Mouse (Mus musculus): Measurements from ENCODE around the gene Gm28308. TPM values are rescaled to one million over a fixed set of nuclear protein-coding genes. Genes with fewer than 3 reads are reported as not detected.

The Gm28308 gene
- polyA plus RNA-seq, 1 experiment from 2014 or later, result not detected

DNA sequence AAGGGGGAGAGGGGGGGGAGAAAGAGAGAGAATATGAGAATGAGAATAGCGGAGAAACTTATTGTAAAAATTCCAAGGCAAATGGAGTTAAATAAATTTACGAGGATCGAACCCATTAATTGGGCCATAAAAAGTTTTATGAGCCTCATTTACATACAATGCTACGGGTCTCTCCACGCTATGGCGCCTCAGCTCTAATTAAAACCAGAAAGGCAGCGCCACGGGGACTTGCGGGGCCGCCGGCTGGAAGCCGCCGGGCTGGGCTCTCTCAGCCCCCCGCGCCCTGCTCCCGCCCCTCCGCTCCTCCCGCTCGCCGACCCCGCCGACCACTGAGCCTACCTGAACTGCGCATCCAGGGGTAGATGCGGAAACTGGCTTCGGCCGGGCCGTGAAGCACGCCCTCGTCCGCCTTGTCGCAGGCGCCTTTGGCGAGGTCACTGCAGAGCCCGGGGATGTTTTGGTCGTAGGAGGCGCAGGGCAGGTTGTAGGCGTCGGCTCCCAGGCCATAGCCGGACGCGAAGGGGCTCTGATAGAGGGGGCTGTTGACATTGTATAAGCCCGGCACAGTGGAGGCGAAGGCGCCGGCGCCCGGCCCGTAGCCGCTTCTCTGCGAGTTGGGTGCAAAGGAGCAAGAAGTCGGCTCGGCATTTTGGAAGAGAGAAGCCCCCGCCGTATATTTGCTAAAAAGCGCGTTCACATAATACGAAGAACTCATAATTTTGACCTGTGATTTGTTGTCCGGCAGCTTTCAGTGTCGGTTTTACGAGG is 3.7 kb upstream of the Gm28308 start:
- H3K27ac ChIP-seq (ENCODE audit: low read length), result peak overlapping the region; percentile 30; the same call in 1 of the 2 replicates
- H3K4me3 ChIP-seq (ENCODE audit: low read length), result peak overlapping the region; percentile 55
- peak overlapping the region; percentile 75 for H3K4me2 ChIP-seq (ENCODE audit: low read depth, low read length)
- H3K27me3 ChIP-seq (replicated peaks; ENCODE audit: control insufficient read depth, insufficient read depth, low read length), result peaks cover 81% of the 10 kb centered on the region
- no peak for ATAC-seq
- H3K4me1 ChIP-seq (ENCODE audit: control insufficient read depth, insufficient read depth, low read length), result peaks cover 28% of the 10 kb centered on the region
- no peaks in the 10 kb centered on the region for H3K36me3 ChIP-seq (ENCODE audit: control insufficient read depth, insufficient read depth, low read length)
- no peaks in the 10 kb centered on the region for H3K9me3 ChIP-seq (ENCODE audit: control insufficient read depth, low read length)
- WGBS, result 1% methylated on average over 60 of the region's 60 CpGs
- H3K9ac ChIP-seq (ENCODE audit: low read depth, low read length), result peak overlapping the region; percentile 68

DNA sequence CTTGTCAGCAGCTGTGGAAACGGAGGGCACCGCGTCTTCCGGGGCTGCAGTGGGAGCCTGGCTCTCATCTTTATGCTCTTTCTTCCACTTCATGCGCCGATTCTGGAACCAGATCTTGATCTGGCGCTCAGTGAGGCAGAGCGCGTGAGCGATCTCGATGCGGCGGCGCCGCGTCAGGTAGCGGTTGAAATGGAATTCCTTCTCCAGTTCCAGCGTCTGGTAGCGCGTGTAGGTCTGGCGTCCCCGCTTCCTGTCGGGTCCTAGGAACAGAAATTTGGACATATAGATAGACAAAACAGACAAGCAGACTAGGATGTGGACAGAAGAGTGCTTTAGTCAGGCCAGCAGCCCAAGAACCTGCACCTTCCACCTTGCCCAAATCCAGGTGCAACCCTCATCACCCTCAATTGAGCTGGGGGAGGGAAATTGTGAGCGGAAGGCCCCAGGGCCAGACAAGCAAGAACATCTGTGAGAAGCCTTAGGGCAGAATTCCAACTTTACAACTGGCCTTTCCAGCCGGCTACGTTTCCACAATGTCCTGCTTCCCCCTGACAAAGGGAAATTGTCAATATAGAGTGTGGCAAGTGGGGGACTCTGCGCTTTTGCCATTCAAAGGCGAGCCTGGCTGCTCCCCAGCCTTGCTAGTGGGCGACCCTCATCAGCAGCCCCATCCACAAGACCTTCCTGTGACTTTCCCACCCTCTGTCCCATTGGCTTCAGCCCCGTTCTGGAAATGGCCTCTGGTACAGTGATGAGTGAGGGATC is 2.8 kb upstream of the Gm28308 start:
- peaks cover 83% of the 10 kb centered on the region for H3K27me3 ChIP-seq (replicated peaks; ENCODE audit: control insufficient read depth, insufficient read depth, low read length)
- no peak overlapping the region for H3K27ac ChIP-seq (ENCODE audit: low read length)
- H3K9me3 ChIP-seq (ENCODE audit: control insufficient read depth, low read length), result no peaks in the 10 kb centered on the region
- peaks cover 22% of the 10 kb centered on the region for H3K4me1 ChIP-seq (ENCODE audit: control insufficient read depth, insufficient read depth, low read length)
- WGBS, result 7% methylated on average over 30 of the region's 30 CpGs
- H3K4me2 ChIP-seq (ENCODE audit: low read depth, low read length), result peak overlapping the region; percentile 75
- ATAC-seq, result no peak
- H3K9ac ChIP-seq (ENCODE audit: low read depth, low read length), result peak overlapping the region; percentile 32
- no peaks in the 10 kb centered on the region for H3K36me3 ChIP-seq (ENCODE audit: control insufficient read depth, insufficient read depth, low read length)
- H3K4me3 ChIP-seq (ENCODE audit: low read length), result peak overlapping the region; percentile 55

- H3K36me3 ChIP-seq (ENCODE audit: control insufficient read depth, insufficient read depth, low read length), result no peaks in the 10 kb centered on the region
- no peak overlapping the region for H3K4me3 ChIP-seq (ENCODE audit: low read length)
- no peak overlapping the region for H3K27ac ChIP-seq (ENCODE audit: low read length)
- ATAC-seq, result no peak
- H3K27me3 ChIP-seq (replicated peaks; ENCODE audit: control insufficient read depth, insufficient read depth, low read length), result peaks cover 80% of the 10 kb centered on the region
- no peak overlapping the region for H3K9ac ChIP-seq (ENCODE audit: low read depth, low read length)
- no peaks in the 10 kb centered on the region for H3K9me3 ChIP-seq (ENCODE audit: control insufficient read depth, low read length)
- 45% methylated on average over 3 of the region's 3 CpGs for WGBS
- H3K4me2 ChIP-seq (ENCODE audit: low read depth, low read length), result no peak overlapping the region
- peaks cover 22% of the 10 kb centered on the region for H3K4me1 ChIP-seq (ENCODE audit: control insufficient read depth, insufficient read depth, low read length)
Observed at GRCm38 (mm10) chr6:52215070-52215469, 1.9 kb upstream of the Gm28308 start.

- Histone ChIP-seq H3K27me3 (replicated peaks; ENCODE audit: control insufficient read depth, insufficient read depth, low read length) (peaks cover 80% of the 10 kb centered on the region), H3K9ac (ENCODE audit: low read depth, low read length) (no peak overlapping the region), H3K36me3 (ENCODE audit: control insufficient read depth, insufficient read depth, low read length) (no peaks in the 10 kb centered on the region), H3K27ac (ENCODE audit: low read length) (no peak overlapping the region), H3K4me1 (ENCODE audit: control insufficient read depth, insufficient read depth, low read length) (peaks cover 22% of the 10 kb centered on the region), H3K4me3 (ENCODE audit: low read length) (no peak overlapping the region), H3K4me2 (ENCODE audit: low read depth, low read length) (no peak overlapping the region), H3K9me3 (ENCODE audit: control insufficient read depth, low read length) (no peaks in the 10 kb centered on the region)
- ATAC-seq, result no peak
- 37% methylated on average over 5 of the region's 5 CpGs for WGBS
Observed at GRCm38 (mm10) chr6:52214271-52214670, 1.1 kb upstream of the Gm28308 start.

- 3% methylated on average over 22 of the region's 22 CpGs for WGBS
- Histone ChIP-seq H3K36me3 (ENCODE audit: control insufficient read depth, insufficient read depth, low read length) (no peaks in the 10 kb centered on the region), H3K27me3 (replicated peaks; ENCODE audit: control insufficient read depth, insufficient read depth, low read length) (peaks cover 69% of the 10 kb centered on the region), H3K4me3 (ENCODE audit: low read length) (peak overlapping the region; percentile 59), H3K9me3 (ENCODE audit: control insufficient read depth, low read length) (no peaks in the 10 kb centered on the region), H3K4me1 (ENCODE audit: control insufficient read depth, insufficient read depth, low read length) (peaks cover 28% of the 10 kb centered on the region), H3K9ac (ENCODE audit: low read depth, low read length) (peak overlapping the region; percentile 72), H3K27ac (ENCODE audit: low read length) (peak overlapping the region; percentile 85), H3K4me2 (ENCODE audit: low read depth, low read length) (peak overlapping the region; percentile 57)
- no peak for ATAC-seq
Observed at GRCm38 (mm10) chr6:52212556-52213118, 502 bp downstream of the Gm28308 start.

- WGBS, result 6% methylated on average over 13 of the region's 13 CpGs
- H3K27ac ChIP-seq (ENCODE audit: low read length), result peak overlapping the region; percentile 50; the same call in 1 of the 2 replicates
- no peak for ATAC-seq
- peak overlapping the region; percentile 59 for H3K4me3 ChIP-seq (ENCODE audit: low read length)
- no peaks in the 10 kb centered on the region for H3K36me3 ChIP-seq (ENCODE audit: control insufficient read depth, insufficient read depth, low read length)
- H3K9ac ChIP-seq (ENCODE audit: low read depth, low read length), result peak overlapping the region; percentile 72
- H3K27me3 ChIP-seq (replicated peaks; ENCODE audit: control insufficient read depth, insufficient read depth, low read length), result peaks cover 67% of the 10 kb centered on the region
- H3K4me2 ChIP-seq (ENCODE audit: low read depth, low read length), result peak overlapping the region; percentile 57
- peaks cover 24% of the 10 kb centered on the region for H3K4me1 ChIP-seq (ENCODE audit: control insufficient read depth, insufficient read depth, low read length)
- no peaks in the 10 kb centered on the region for H3K9me3 ChIP-seq (ENCODE audit: control insufficient read depth, low read length)
Observed at GRCm38 (mm10) chr6:52211961-52212360, 1.2 kb downstream of the Gm28308 start.

- Histone ChIP-seq H3K4me2 (ENCODE audit: low read depth, low read length) (peak overlapping the region; percentile 57), H3K27me3 (replicated peaks; ENCODE audit: control insufficient read depth, insufficient read depth, low read length) (peaks cover 61% of the 10 kb centered on the region), H3K4me1 (ENCODE audit: control insufficient read depth, insufficient read depth, low read length) (peaks cover 23% of the 10 kb centered on the region), H3K9ac (ENCODE audit: low read depth, low read length) (peak overlapping the region; percentile 72), H3K4me3 (ENCODE audit: low read length) (peak overlapping the region; percentile 59), H3K9me3 (ENCODE audit: control insufficient read depth, low read length) (no peaks in the 10 kb centered on the region), H3K27ac (ENCODE audit: low read length) (peak overlapping the region; percentile 50; the same call in 1 of the 2 replicates), H3K36me3 (ENCODE audit: control insufficient read depth, insufficient read depth, low read length) (no peaks in the 10 kb centered on the region)
- WGBS, result 3% methylated on average over 37 of the region's 37 CpGs
- peak; percentile 57 for ATAC-seq
Observed at GRCm38 (mm10) chr6:52211170-52211935, 1.8 kb downstream of the Gm28308 start.

DNA sequence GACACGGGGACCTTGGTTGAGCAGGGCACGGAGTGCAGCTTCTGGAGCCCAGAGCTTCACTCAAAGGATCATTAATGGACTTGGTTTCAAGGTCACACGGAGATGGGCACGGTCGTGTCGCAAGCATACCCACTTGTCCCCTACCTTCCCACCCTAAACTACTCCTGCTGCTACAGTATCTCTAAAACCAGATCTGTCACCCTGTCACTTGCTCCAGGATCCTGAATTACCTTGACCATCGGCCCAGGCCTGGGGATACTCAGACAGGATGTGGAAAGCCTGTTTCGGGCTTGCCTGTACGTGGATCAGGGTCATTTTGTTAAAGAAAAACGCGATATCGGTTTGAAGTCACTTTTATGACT is 3.5 kb downstream of the Gm28308 start:
- H3K27ac ChIP-seq (ENCODE audit: low read length), result no peak overlapping the region
- no peak for ATAC-seq
- H3K4me1 ChIP-seq (ENCODE audit: control insufficient read depth, insufficient read depth, low read length), result peaks cover 24% of the 10 kb centered on the region
- whole genome bisulfite sequencing, result 34% methylated on average over 12 of the region's 12 CpGs
- no peaks in the 10 kb centered on the region for H3K9me3 ChIP-seq (ENCODE audit: control insufficient read depth, low read length)
- peak overlapping the region; percentile 63 for H3K4me2 ChIP-seq (ENCODE audit: low read depth, low read length)
- H3K9ac ChIP-seq (ENCODE audit: low read depth, low read length), result peak overlapping the region; percentile 30
- H3K4me3 ChIP-seq (ENCODE audit: low read length), result peak overlapping the region; percentile 40
- peaks cover 55% of the 10 kb centered on the region for H3K27me3 ChIP-seq (replicated peaks; ENCODE audit: control insufficient read depth, insufficient read depth, low read length)
- no peaks in the 10 kb centered on the region for H3K36me3 ChIP-seq (ENCODE audit: control insufficient read depth, insufficient read depth, low read length)
